Mouse (Mus musculus) midbrain, embryonic 11.5 days (tissue): Measurements from ENCODE around the gene Tnfsf13. TPM values are rescaled to one million over a fixed set of nuclear protein-coding genes. Genes with fewer than 3 reads are reported as not detected.

Experiments
- ATAC-seq: fragments of 200-750 bp; cut with Nextera tagmentation; 2 replicates; pipeline ENCODE4 v1.8.0; 2017; ENCODE audit warnings: moderate TSS enrichment, moderate library complexity; ENCODE audit not compliant: low FRiP score
- DNase-seq: peaks from one replicate; pipeline ENCODE4 v3.0.0; 2015; ENCODE audit warnings: low spot score; ENCODE audit errors: missing footprints
- H3K27ac ChIP-seq: fragments of 300-500 bp; sonication (generic); 2 replicates; pipeline ENCODE4 v1.5.1; 2014; ENCODE audit warnings: low read depth, low read length
- H3K27me3 ChIP-seq: fragments of 300-500 bp; sonication (generic); 2 replicates; pipeline ENCODE4 v1.6.1; 2014; ENCODE audit warnings: mild to moderate bottlenecking, low read length, moderate library complexity, mixed read lengths; ENCODE audit not compliant: control insufficient read depth, insufficient read depth
- H3K36me3 ChIP-seq: fragments of 300-500 bp; sonication (generic); 2 replicates; pipeline ENCODE4 v1.6.1; 2014; ENCODE audit warnings: mild to moderate bottlenecking, low read length, moderate library complexity, mixed read lengths; ENCODE audit not compliant: control insufficient read depth, insufficient read depth
- H3K4me1 ChIP-seq: fragments of 300-500 bp; sonication (generic); 2 replicates; pipeline ENCODE4 v1.6.1; 2014; ENCODE audit warnings: low read length; ENCODE audit not compliant: control insufficient read depth, insufficient read depth
- H3K4me2 ChIP-seq: fragments of 300-500 bp; sonication (generic); 2 replicates; pipeline ENCODE4 v1.6.1; 2014; ENCODE audit warnings: mild to moderate bottlenecking, moderate library complexity
- H3K4me3 ChIP-seq: fragments of 300-500 bp; sonication (generic); 2 replicates; pipeline ENCODE4 v1.5.1; 2014; ENCODE audit warnings: low read depth, low read length
- H3K9ac ChIP-seq: fragments of 300-500 bp; sonication (generic); 2 replicates; pipeline ENCODE4 v1.6.1; 2014; ENCODE audit warnings: low read length
- H3K9me3 ChIP-seq: fragments of 300-500 bp; sonication (generic); 2 replicates; pipeline ENCODE4 v1.6.1; 2016; ENCODE audit warnings: low read length; ENCODE audit not compliant: control insufficient read depth
- WGBS: fragments of 180-500 bp; shearing (Covaris S2); extraction: QIAGEN DNeasy Blood & Tissue Kit; methylation state at CpG from one replicate; pipeline ENCODE4 v1.1.7; 2014; 5-methylcytosine and 5-hydroxymethylcytosine counted together
- polyA plus RNA-seq: library from polyadenylated mRNA; unstranded; fragments of >200 nt; fragmentation: Nextera tagmentation; extraction: Ambion mirVana; gene quantifications from 2 replicates; pipeline ENCODE4 v1.2.1, GENCODE M21; 2014

Tnfsf13 gene
- polyA plus RNA-seq, 1 experiment from 2014 or later = not detected

- H3K4me3 ChIP-seq = no peak overlapping the region
- no peak overlapping the region for H3K4me2 ChIP-seq
- no peaks in the 10 kb centered on the region for H3K9me3 ChIP-seq
- peaks cover 16% of the 10 kb centered on the region for H3K4me1 ChIP-seq
- WGBS = 77% methylated on average over 6 of the region's 6 CpGs
- no peak overlapping the region; the same call in 1 of the 2 replicates for H3K9ac ChIP-seq
- no peaks in the 10 kb centered on the region for H3K27me3 ChIP-seq
- H3K27ac ChIP-seq = no peak overlapping the region
- no peak for ATAC-seq
- peaks cover 3% of the 10 kb centered on the region; the same call in 1 of the 2 replicates for H3K36me3 ChIP-seq
- DNase-seq = peak; percentile 59
Observed at GRCm38 (mm10) chr11:69684936-69685335, 648 bp downstream of the Tnfsf13 start.

GRCm38 (mm10) chr11:69684128-69684745, 1.3 kb downstream of the Tnfsf13 start:
- no peaks in the 10 kb centered on the region for H3K9me3 ChIP-seq
- no peak overlapping the region for H3K4me3 ChIP-seq
- no peak overlapping the region; the same call in 1 of the 2 replicates for H3K9ac ChIP-seq
- peaks cover 6% of the 10 kb centered on the region; the same call in 1 of the 2 replicates for H3K36me3 ChIP-seq
- peak; percentile 79 for DNase-seq
- no peaks in the 10 kb centered on the region for H3K27me3 ChIP-seq
- H3K4me1 ChIP-seq = peaks cover 16% of the 10 kb centered on the region
- 85% methylated on average over 12 of the region's 12 CpGs for WGBS
- no peak for ATAC-seq
- H3K27ac ChIP-seq = no peak overlapping the region
- no peak overlapping the region for H3K4me2 ChIP-seq

DNA sequence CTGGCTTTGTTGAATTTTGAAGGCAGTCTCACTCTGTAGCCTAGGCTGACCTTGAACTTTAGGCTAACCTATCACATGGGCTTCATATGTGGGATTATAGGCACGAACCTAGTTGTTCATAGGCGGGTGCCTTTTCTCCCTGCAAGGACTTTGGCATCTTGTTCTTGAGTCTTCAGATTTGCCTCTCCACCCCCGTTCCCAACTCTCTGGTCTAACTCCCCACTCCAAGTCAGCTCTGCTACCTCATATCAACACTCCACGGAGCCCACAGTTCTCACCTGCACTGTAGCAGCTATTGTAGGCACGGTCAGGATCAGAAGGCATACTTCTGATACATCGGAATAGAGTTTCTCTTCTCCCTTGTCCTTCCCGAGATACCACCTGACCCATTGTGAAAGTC, 2.0 kb downstream of the Tnfsf13 start:
- Histone ChIP-seq H3K4me2 (no peak overlapping the region), H3K4me3 (no peak overlapping the region), H3K27me3 (no peaks in the 10 kb centered on the region), H3K27ac (no peak overlapping the region), H3K9me3 (no peaks in the 10 kb centered on the region), H3K36me3 (peaks cover 6% of the 10 kb centered on the region; the same call in 1 of the 2 replicates), H3K9ac (no peak overlapping the region), H3K4me1 (peaks cover 16% of the 10 kb centered on the region)
- WGBS = 81% methylated on average over 7 of the region's 7 CpGs
- ATAC-seq = no peak
- peak; percentile 68 for DNase-seq

- Histone ChIP-seq H3K4me1 (peaks cover 16% of the 10 kb centered on the region), H3K4me2 (peak overlapping the region; percentile 25; the same call in 1 of the 2 replicates), H3K36me3 (peaks cover 6% of the 10 kb centered on the region; the same call in 1 of the 2 replicates), H3K27ac (no peak overlapping the region), H3K9me3 (no peaks in the 10 kb centered on the region), H3K4me3 (no peak overlapping the region), H3K9ac (peak overlapping the region; percentile 50), H3K27me3 (no peaks in the 10 kb centered on the region)
- peak; percentile 41; the same call in 1 of the 2 replicates for ATAC-seq
- peak; percentile 98 for DNase-seq
- WGBS = 29% methylated on average over 12 of the region's 12 CpGs
Observed at GRCm38 (mm10) chr11:69682840-69683533, 2.6 kb downstream of the Tnfsf13 start.

DNA sequence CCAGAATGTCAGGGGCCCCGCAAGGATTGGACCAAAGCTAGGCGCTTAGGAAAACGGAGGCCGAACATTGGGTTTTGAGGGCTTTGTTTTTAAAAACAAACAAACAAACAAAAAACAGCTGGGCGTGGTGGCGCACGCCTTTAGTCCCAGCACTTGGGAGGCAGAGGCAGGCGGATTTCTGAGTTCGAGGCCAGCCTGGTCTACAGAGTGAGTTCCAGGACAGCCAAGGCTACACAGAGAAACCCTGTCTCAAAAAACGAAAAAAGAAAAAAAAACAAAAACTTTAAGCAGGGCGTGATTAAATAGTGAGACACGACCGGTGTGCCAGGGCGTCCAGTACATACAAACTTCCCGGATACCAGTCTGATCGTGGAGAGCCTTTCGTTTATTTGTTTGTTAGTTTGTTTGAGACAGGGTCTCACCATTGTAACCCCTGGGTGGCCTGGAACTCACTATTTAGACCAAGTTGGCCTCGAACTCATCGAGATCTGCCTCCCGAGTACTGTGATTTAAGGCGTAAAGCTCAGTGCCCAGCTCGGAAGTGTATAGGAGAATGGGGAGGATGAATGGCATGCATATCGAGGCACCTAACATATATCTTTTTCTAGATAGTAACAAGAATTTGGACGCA, 3.3 kb downstream of the Tnfsf13 start:
- Histone ChIP-seq H3K27me3 (no peaks in the 10 kb centered on the region), H3K9ac (peak overlapping the region; percentile 88), H3K9me3 (no peaks in the 10 kb centered on the region), H3K4me2 (peak overlapping the region; percentile 93), H3K27ac (peak overlapping the region; percentile 77), H3K4me3 (peak overlapping the region; percentile 84), H3K4me1 (peaks cover 16% of the 10 kb centered on the region), H3K36me3 (peaks cover 6% of the 10 kb centered on the region; the same call in 1 of the 2 replicates)
- DNase-seq (peak; percentile 97), ATAC-seq (peak; percentile 35)
- 30% methylated on average over 24 of the region's 24 CpGs for WGBS

DNA sequence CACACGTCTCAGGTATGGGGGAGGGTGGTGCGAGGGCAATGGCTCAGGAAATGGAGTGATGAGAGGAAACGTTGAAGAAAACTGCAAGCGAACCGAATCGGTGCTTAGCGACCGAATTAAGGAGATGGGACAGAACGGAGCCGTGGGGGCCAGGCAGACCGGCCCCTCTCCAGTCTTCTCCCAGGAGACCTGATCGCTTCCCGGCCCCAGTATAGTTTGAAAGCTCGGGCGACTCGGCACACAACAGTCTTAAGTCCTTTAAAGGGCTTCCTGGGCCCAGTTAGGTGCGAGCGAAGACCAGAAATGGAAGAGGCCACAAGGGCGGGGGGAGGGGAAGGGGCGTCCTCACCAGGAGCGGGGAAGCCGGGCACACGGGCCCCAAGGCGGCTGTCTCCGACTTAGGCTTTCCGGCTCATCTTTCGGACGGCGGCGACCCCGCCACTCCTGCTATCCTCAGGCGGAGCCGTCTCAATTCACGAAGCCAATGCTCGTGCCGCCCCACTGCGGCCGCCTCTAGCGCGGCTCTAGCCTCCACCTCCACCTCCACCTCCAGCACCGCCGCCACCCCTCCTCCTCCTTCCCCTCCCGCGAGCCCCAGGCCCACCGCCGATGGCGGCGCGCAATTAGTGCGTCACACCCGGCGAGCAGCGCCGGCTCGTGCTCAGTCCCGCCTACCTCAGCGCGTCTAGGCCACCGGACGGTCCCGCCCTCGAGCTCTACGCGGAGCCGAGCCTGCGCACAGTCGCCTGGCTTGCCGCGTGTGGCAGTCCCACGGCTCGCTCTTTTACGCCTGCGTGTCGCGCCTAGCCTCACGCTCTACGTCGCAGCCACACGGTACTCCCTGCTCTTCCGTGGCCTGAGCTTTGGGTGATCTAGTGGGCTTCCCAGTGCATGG, 4.0 kb downstream of the Tnfsf13 start, which contains the start of gene Senp3:
Gene Senp3 (minus strand): TSS at position 771 of the 895 bp plus-strand sequence.
- H3K27ac ChIP-seq = peak within 1 kb of the TSS; percentile 77
- ATAC-seq = peak; percentile 95
- H3K4me3 ChIP-seq = peak within 1 kb of the TSS; percentile 84
- WGBS = 1% methylated on average over 78 of the region's 80 CpGs
- H3K36me3 ChIP-seq = peaks cover 9% of the 10 kb centered on the region
- H3K4me2 ChIP-seq = peak within 1 kb of the TSS; percentile 93
- no peaks in the 10 kb centered on the region for H3K27me3 ChIP-seq
- no peaks in the 10 kb centered on the region for H3K9me3 ChIP-seq
- DNase-seq = peak; percentile 100
- peaks cover 16% of the 10 kb centered on the region for H3K4me1 ChIP-seq
- H3K9ac ChIP-seq = peak within 1 kb of the TSS; percentile 88

- Histone ChIP-seq H3K4me3 (peak overlapping the region; percentile 84; the same call in 1 of the 2 replicates), H3K9me3 (no peaks in the 10 kb centered on the region), H3K27me3 (no peaks in the 10 kb centered on the region), H3K9ac (no peak overlapping the region), H3K4me1 (peaks cover 14% of the 10 kb centered on the region), H3K4me2 (peak overlapping the region; percentile 93), H3K36me3 (peaks cover 13% of the 10 kb centered on the region), H3K27ac (no peak overlapping the region)
- 92% methylated on average over 30 of the region's 30 CpGs for WGBS
- ATAC-seq = no peak
- peak; percentile 80 for DNase-seq
Observed at GRCm38 (mm10) chr11:69680136-69680855, 5.3 kb downstream of the Tnfsf13 start.

GRCm38 (mm10) chr11:69679144-69679543, 6.4 kb downstream of the Tnfsf13 start:
- peaks cover 14% of the 10 kb centered on the region for H3K4me1 ChIP-seq
- no peaks in the 10 kb centered on the region for H3K27me3 ChIP-seq
- H3K9ac ChIP-seq = no peak overlapping the region
- no peaks in the 10 kb centered on the region for H3K9me3 ChIP-seq
- no peak overlapping the region for H3K27ac ChIP-seq
- H3K4me3 ChIP-seq = no peak overlapping the region
- peaks cover 14% of the 10 kb centered on the region for H3K36me3 ChIP-seq
- ATAC-seq = no peak
- no peak overlapping the region for H3K4me2 ChIP-seq
- 100% methylated on average over 2 of the region's 2 CpGs for WGBS
- DNase-seq = no peak
